Mouse (Mus musculus): ENCODE measurements around the gene Gon4l. TPM values are rescaled to one million over a fixed set of nuclear protein-coding genes. Genes with fewer than 3 reads are reported as not detected.

The Gon4l gene
- total RNA-seq, 2 experiments from 2014 or later: 13.4 to 13.7 TPM

GRCm38 (mm10) chr3:88906393-88907159 lies 71.5 kb downstream of the Gon4l start:
- DNase-seq (ENCODE audit: low spot score): no peak

- no peak for DNase-seq (ENCODE audit: low spot score)
Measured at GRCm38 (mm10) chr3:88912585-88912984, 77.6 kb downstream of the Gon4l start.

- DNase-seq (ENCODE audit: low spot score): peak; percentile 91
Measured at GRCm38 (mm10) chr3:88913511-88914383, 78.7 kb downstream of the Gon4l start, which contains the start of gene Msto1. Gene Msto1, minus strand, starts transcription at chr3:88913999.

- no peak for DNase-seq (ENCODE audit: low spot score)
Measured at GRCm38 (mm10) chr3:88914384-88914810, 79.4 kb downstream of the Gon4l start.

- no peak for DNase-seq (ENCODE audit: low spot score)
Measured at GRCm38 (mm10) chr3:88918981-88919380, 84.0 kb downstream of the Gon4l start.

GRCm38 (mm10) chr3:88921411-88921810 lies 86.4 kb downstream of the Gon4l start:
- DNase-seq (ENCODE audit: low spot score): no peak

- DNase-seq (ENCODE audit: low spot score): no peak
Measured at GRCm38 (mm10) chr3:88923989-88924591, 89.1 kb downstream of the Gon4l start.

- DNase-seq (ENCODE audit: low spot score): no peak
Measured at GRCm38 (mm10) chr3:88925651-88926050, 90.6 kb downstream of the Gon4l start.

- no peak for DNase-seq (ENCODE audit: low spot score)
Measured at GRCm38 (mm10) chr3:88929501-88929900, 94.5 kb downstream of the Gon4l start.

- DNase-seq (ENCODE audit: low spot score): no peak
Measured at GRCm38 (mm10) chr3:88939071-88939470, 104.0 kb downstream of the Gon4l start.

GRCm38 (mm10) chr3:88939749-88940148 lies 104.7 kb downstream of the Gon4l start:
- peak; percentile 36 for DNase-seq (ENCODE audit: low spot score)

- DNase-seq (ENCODE audit: low spot score): no peak
Measured at GRCm38 (mm10) chr3:88942316-88942880, 107.4 kb downstream of the Gon4l start.

GRCm38 (mm10) chr3:88944109-88944508 lies 109.1 kb downstream of the Gon4l start:
- DNase-seq (ENCODE audit: low spot score): no peak

GRCm38 (mm10) chr3:88949786-88950575 lies 115.0 kb downstream of the Gon4l start:
- DNase-seq (ENCODE audit: low spot score): peak; percentile 93

GRCm38 (mm10) chr3:88950576-88951326 lies 115.7 kb downstream of the Gon4l start, which contains the start of the genes Ash1l and Dap3:
Gene Ash1l, plus strand, starts transcription at chr3:88950622.
Gene Dap3, minus strand, starts transcription at chr3:88951181.
- peak; percentile 74 for DNase-seq (ENCODE audit: low spot score)

- DNase-seq (ENCODE audit: low spot score): no peak
Measured at GRCm38 (mm10) chr3:88951327-88951800, 116.3 kb downstream of the Gon4l start.

- no peak for DNase-seq (ENCODE audit: low spot score)
Measured at GRCm38 (mm10) chr3:88953246-88953645, 118.2 kb downstream of the Gon4l start.

- DNase-seq (ENCODE audit: low spot score): no peak
Measured at GRCm38 (mm10) chr3:88953736-88954135, 118.7 kb downstream of the Gon4l start.

Measured in gastrocnemius, adult 18-20 months (tissue).